ENCODE assay signal across 13 mouse cellular contexts in the genomic region with DNA sequence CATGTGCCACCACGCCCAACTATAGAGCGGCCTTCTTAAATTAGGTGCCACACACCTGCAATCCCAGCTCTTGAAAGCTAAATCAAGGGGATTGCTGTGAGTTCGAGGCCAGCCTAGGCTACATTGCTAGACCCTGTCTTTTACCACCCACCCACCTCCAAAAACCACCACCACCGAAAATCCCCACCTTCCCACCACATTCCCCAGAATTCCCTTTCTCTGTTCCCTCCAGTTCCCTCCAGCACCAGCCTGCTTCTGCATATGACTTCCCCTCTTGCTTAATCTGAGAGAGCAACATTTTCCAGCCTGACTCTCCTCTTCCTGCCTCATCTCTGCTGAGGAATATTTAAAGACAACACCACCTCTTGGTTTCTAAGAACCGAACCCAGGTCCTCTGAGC. TPM values are rescaled to one million over a fixed set of nuclear protein-coding genes. Genes with fewer than 3 reads are reported as not detected.
DNase-seq lines count a peak whose midpoint lies in the region; ATAC-seq and TF ChIP-seq lines count a peak whose summit lies in the region.
"Had no signal": no experiment of that assay in that cellular context is flagged by ENCODE, and none has a peak within 500 bp of the region (broad histone marks: within the 10 kb centered on the region; RNA-seq: fewer than 3 reads in every experiment).

No protein-coding gene starts in this region.

- WGBS in kidney, embryonic 16.5 days: 88% methylated on average over 5 of the region's 5 CpGs
- 86% methylated on average over 5 of the region's 5 CpGs for WGBS in embryonic facial prominence, embryonic 10.5 days
- 67% methylated on average over 5 of the region's 5 CpGs for WGBS in macrophage (ENCODE audit: missing documents)
- 89% methylated on average over 5 of the region's 5 CpGs for WGBS in midbrain, embryonic 13.5 days
- 90% methylated on average over 5 of the region's 5 CpGs for WGBS in hindbrain, embryonic 13.5 days

- no peak for TF ChIP-seq POLR2A in bone marrow macrophage, adult 2 months (IDR thresholded peaks at IDR 0.05; ENCODE audit: borderline replicate concordance, low read depth, low read length)

- H3K9ac ChIP-seq in kidney, embryonic 16.5 days (replicated peaks; ENCODE audit: low read length): no peak overlapping the region
- no peak overlapping the region for H3K9ac ChIP-seq in midbrain, embryonic 13.5 days (replicated peaks)
- no peak overlapping the region for H3K9ac ChIP-seq in hindbrain, embryonic 13.5 days
- H3K9ac ChIP-seq: forebrain, embryonic 12.5 days; neural tube, embryonic 13.5 days had no signal

- no peak for TF ChIP-seq CTCF in bone marrow macrophage, adult 2 months (IDR thresholded peaks at IDR 0.05; ENCODE audit: low read depth, low read length)

- no peak for DNase-seq in kidney, postnatal 10 days
- DNase-seq in embryonic facial prominence, embryonic 10.5 days (ENCODE audit: low spot score): no peak
- DNase-seq: adrenal gland, postnatal 10 days; cerebellum, adult 8-10 months; heart, postnatal 4 days had no signal

- H3K4me1 ChIP-seq in kidney, embryonic 16.5 days (ENCODE audit: insufficient read depth, low read length): peaks cover 44% of the 10 kb centered on the region
- H3K4me1 ChIP-seq in bone marrow macrophage, adult 2 months (ENCODE audit: control insufficient read depth, insufficient read depth, low read length): peaks cover 74% of the 10 kb centered on the region
- H3K4me1 ChIP-seq in embryonic facial prominence, embryonic 10.5 days: peaks cover 45% of the 10 kb centered on the region
- peaks cover 11% of the 10 kb centered on the region for H3K4me1 ChIP-seq in midbrain, embryonic 13.5 days (replicated peaks)
- H3K4me1 ChIP-seq in hindbrain, embryonic 13.5 days (replicated peaks): peaks cover 13% of the 10 kb centered on the region

- no peak overlapping the region for H3K4me2 ChIP-seq in kidney, embryonic 16.5 days (replicated peaks; ENCODE audit: low read depth, low read length)
- no peak overlapping the region for H3K4me2 ChIP-seq in midbrain, embryonic 13.5 days (replicated peaks)
- H3K4me2 ChIP-seq in hindbrain, embryonic 13.5 days: no peak overlapping the region
- H3K4me2 ChIP-seq: forebrain, embryonic 12.5 days; neural tube, embryonic 13.5 days had no signal

- no peak overlapping the region for H3K4me3 ChIP-seq in kidney, embryonic 16.5 days (ENCODE audit: low read length)
- H3K4me3 ChIP-seq in bone marrow macrophage, adult 2 months (ENCODE audit: insufficient read depth, low read length): no peak overlapping the region
- no peak overlapping the region for H3K4me3 ChIP-seq in embryonic facial prominence, embryonic 10.5 days
- H3K4me3 ChIP-seq in macrophage (ENCODE audit: inconsistent target): no peak overlapping the region
- H3K4me3 ChIP-seq in midbrain, embryonic 13.5 days (replicated peaks): no peak overlapping the region
- no peak overlapping the region for H3K4me3 ChIP-seq in hindbrain, embryonic 13.5 days
- H3K4me3 ChIP-seq: forebrain, embryonic 12.5 days; left cerebral cortex, adult 2 months; neural tube, embryonic 13.5 days had no signal

- H3K79me2 ChIP-seq in macrophage (ENCODE audit: inconsistent target): peaks cover 5% of the 10 kb centered on the region; the same call in 1 of the 2 replicates

- no peaks in the 10 kb centered on the region for H3K9me3 ChIP-seq in kidney, embryonic 16.5 days (ENCODE audit: low read length)
- H3K9me3 ChIP-seq in embryonic facial prominence, embryonic 10.5 days: no peaks in the 10 kb centered on the region
- H3K9me3 ChIP-seq in midbrain, embryonic 13.5 days: no peaks in the 10 kb centered on the region
- no peaks in the 10 kb centered on the region for H3K9me3 ChIP-seq in hindbrain, embryonic 13.5 days
- H3K9me3 ChIP-seq: forebrain, embryonic 12.5 days; neural tube, embryonic 13.5 days had no signal

- H3K27me3 ChIP-seq in kidney, embryonic 16.5 days (ENCODE audit: insufficient read depth, low read length): no peaks in the 10 kb centered on the region
- H3K27me3 ChIP-seq in embryonic facial prominence, embryonic 10.5 days (replicated peaks; ENCODE audit: low read depth, poor library complexity, severe bottlenecking): no peaks in the 10 kb centered on the region
- H3K27me3 ChIP-seq in midbrain, embryonic 13.5 days: no peaks in the 10 kb centered on the region
- H3K27me3 ChIP-seq in hindbrain, embryonic 13.5 days: no peaks in the 10 kb centered on the region
- H3K27me3 ChIP-seq: forebrain, embryonic 12.5 days; neural tube, embryonic 13.5 days had no signal

- no peak for ATAC-seq in kidney, embryonic 16.5 days (ENCODE audit: low FRiP score, low TSS enrichment)
- no peak for ATAC-seq in midbrain, embryonic 13.5 days
- ATAC-seq in hindbrain, embryonic 13.5 days (ENCODE audit: low FRiP score): no peak

- H3K36me3 ChIP-seq in kidney, embryonic 16.5 days (ENCODE audit: insufficient read depth, low read length): no peaks in the 10 kb centered on the region
- H3K36me3 ChIP-seq in embryonic facial prominence, embryonic 10.5 days (replicated peaks): no peaks in the 10 kb centered on the region
- H3K36me3 ChIP-seq in macrophage (ENCODE audit: inconsistent target): no peaks in the 10 kb centered on the region
- H3K36me3 ChIP-seq in midbrain, embryonic 13.5 days: no peaks in the 10 kb centered on the region
- no peaks in the 10 kb centered on the region for H3K36me3 ChIP-seq in hindbrain, embryonic 13.5 days
- H3K36me3 ChIP-seq: forebrain, embryonic 12.5 days; neural tube, embryonic 13.5 days had no signal

- H3K27ac ChIP-seq in kidney, embryonic 16.5 days (ENCODE audit: low read length): peak overlapping the region; percentile 92
- H3K27ac ChIP-seq in bone marrow macrophage, adult 2 months (ENCODE audit: insufficient read depth, low read depth, low read length): peak overlapping the region; percentile 92
- H3K27ac ChIP-seq in embryonic facial prominence, embryonic 10.5 days (replicated peaks): 0 out of 2 replicates have a peak overlapping the region, but pooled peaks have one; percentile 14
- H3K27ac ChIP-seq in macrophage: peak overlapping the region; percentile 94
- no peak overlapping the region for H3K27ac ChIP-seq in midbrain, embryonic 13.5 days
- no peak overlapping the region for H3K27ac ChIP-seq in hindbrain, embryonic 13.5 days
- H3K27ac ChIP-seq: forebrain, embryonic 12.5 days; left cerebral cortex, adult 2 months; neural tube, embryonic 13.5 days had no signal

RNA-seq across cellular contexts. Expression of a gene that starts 58.5 kb away (rescaled TPM):
- 39.2 and 40.0 TPM in 2 replicates for polyA plus RNA-seq in kidney, embryonic 16.5 days (2015; fragmentation: Nextera tagmentation; extraction: Ambion mirVana)
- polyA plus RNA-seq in bone marrow macrophage, adult 2 months (2012; ENCODE audit: insufficient read depth, insufficient read length, missing spikeins): 31.7 and 36.1 TPM in 2 replicates
- 48.7 and 52.4 TPM in 2 replicates for polyA plus RNA-seq in embryonic facial prominence, embryonic 10.5 days (2016; fragmentation: Nextera tagmentation; extraction: Ambion mirVana)
- 100 to 1,000 TPM in 19 of 26 experiments, 10 to 100 TPM in 7; 62.0 to 236 (median 168) TPM for total RNA-seq in macrophage (2018; cell fraction: chromatin; rRNA removed)
- total RNA-seq in macrophage (2018; cell fraction: cytosol; rRNA removed): 10 to 100 TPM; 32.4 to 57.4 (median 42.8) TPM
- 100 to 1,000 TPM in 4 of 26 experiments, 10 to 100 TPM in 22; 27.5 to 131 (median 71.2) TPM for total RNA-seq in macrophage (2018; cell fraction: nucleus; rRNA removed)
- 22.4 to 47.5 TPM (median 23.5 TPM) in 3 replicates for polyA plus RNA-seq in macrophage (2018)
- 29.6 and 31.5 TPM in 2 replicates for polyA plus RNA-seq in midbrain, embryonic 13.5 days (2015; fragmentation: Nextera tagmentation; extraction: Ambion mirVana)
- 32.8 and 32.9 TPM in 2 replicates for polyA plus RNA-seq in hindbrain, embryonic 13.5 days (2015; fragmentation: Nextera tagmentation; extraction: Ambion mirVana)

Comparison
In these comparisons a context has a peak if more than half of its experiments do, and no peak if none do; other contexts are left out.
1. H3K27ac ChIP-seq: peak in kidney, embryonic 16.5 days (single experiment), bone marrow macrophage, adult 2 months (single experiment), embryonic facial prominence, embryonic 10.5 days (single experiment) and macrophage (single experiment); none in midbrain, embryonic 13.5 days (single experiment) and hindbrain, embryonic 13.5 days (single experiment).